Mouse (Mus musculus) left cerebral cortex, adult 11 months (tissue): ENCODE measurements at regions not wholly inside any gene's neighbourhood (a gene's known extent, or its start where the extent isn't known, plus 50 kb on each side); places are given as distances from the start of the nearest gene placed in this dataset.

Experiments
- DNase-seq: peaks from one replicate; pipeline ENCODE4 v3.0.0; 2022; ENCODE audit warnings: low spot score

GRCm38 (mm10) chr9:67117639-67118038, 68.4 kb upstream of the Tpm1 start:
- no peak for DNase-seq

DNA sequence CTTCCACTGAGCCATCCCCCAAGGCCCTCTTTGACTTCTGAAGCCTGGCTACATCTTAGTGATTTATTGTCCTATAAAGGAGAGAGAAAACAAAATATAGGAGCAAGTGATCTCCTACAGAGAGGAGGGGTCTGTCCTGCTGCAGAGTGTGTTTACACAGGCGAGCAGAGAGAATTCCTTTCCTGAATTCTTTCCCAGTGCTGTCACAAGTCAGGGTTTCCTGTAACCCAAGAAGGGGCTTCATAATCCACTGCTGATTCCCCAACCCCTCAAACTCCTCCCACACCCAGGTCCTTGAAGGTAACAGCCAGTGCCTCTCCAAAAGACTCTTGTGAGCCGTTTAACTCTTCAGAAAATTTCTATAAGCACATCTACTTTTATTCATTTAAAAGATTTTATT, 66.8 kb upstream of the Tpm1 start:
- DNase-seq = no peak

GRCm38 (mm10) chr9:67114099-67114498, 64.9 kb upstream of the Tpm1 start:
- DNase-seq = no peak

GRCm38 (mm10) chr9:67111836-67112584, 62.8 kb upstream of the Tpm1 start:
- no peak for DNase-seq

GRCm38 (mm10) chr9:67107938-67108337, 58.7 kb upstream of the Tpm1 start:
- DNase-seq = no peak

- no peak for DNase-seq
Measured at GRCm38 (mm10) chr9:67105867-67106266, 56.7 kb upstream of the Tpm1 start.

- no peak for DNase-seq
Measured at GRCm38 (mm10) chr9:67105216-67105615, 56.0 kb upstream of the Tpm1 start.

- no peak for DNase-seq
Measured at GRCm38 (mm10) chr9:67104616-67105015, 55.4 kb upstream of the Tpm1 start.

DNA sequence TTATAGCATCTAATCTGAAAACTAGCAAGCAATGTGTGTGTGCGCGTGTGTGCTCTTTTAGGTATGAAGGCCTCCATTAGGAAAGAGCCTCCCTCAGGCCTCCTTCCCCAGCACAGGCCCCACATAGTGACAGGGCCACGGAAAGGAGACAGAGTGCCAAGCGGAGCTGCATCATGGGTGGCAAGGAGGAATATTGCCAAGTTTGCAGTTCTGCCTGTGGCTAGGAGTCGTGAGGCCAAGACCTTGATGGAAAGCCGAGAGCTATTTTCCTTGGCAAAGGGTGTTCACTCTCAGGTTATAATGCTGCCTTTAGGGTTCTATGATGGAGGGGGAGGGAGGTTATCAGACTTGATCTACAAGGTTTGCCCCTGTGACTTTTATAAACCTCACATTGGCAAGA, 53.4 kb upstream of the Tpm1 start:
- no peak for DNase-seq

DNA sequence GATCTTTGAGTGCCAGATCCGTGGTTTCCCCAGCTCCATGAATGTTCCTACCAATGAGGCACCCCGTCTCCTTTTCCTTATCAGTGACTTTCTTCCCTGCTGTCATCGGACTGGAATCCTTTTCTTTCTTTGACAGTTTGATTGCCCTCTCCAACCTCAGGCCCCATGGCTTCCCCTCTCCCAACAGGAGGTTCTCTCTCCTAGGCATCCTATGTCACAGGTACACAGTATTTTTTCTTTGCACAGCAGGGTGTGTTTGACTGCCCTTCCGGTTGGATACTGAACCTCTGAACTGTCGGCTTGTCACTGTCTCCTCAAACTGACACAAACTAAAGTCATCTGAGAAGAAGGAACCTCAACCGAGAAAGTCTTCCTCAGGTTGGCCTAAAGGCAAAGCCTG, 50.3 kb upstream of the Tpm1 start:
- no peak for DNase-seq
